Mouse (Mus musculus) olfactory bulb, adult 2 months (tissue): Measurements from ENCODE around the gene Tmem201. TPM values are rescaled to one million over a fixed set of nuclear protein-coding genes. Genes with fewer than 3 reads are reported as not detected.

Source experiments
- H3K27ac ChIP-seq: fragments of 200-500 bp; 2 replicates; pipeline ENCODE4 v1.5.1; 2012; ENCODE audit warnings: low read depth, low read length; ENCODE audit not compliant: insufficient read depth
- H3K4me1 ChIP-seq: fragments of 200-500 bp; 2 replicates; pipeline ENCODE4 v1.6.1; 2012; ENCODE audit warnings: low read length; ENCODE audit not compliant: control insufficient read depth, insufficient read depth
- H3K4me3 ChIP-seq: fragments of 200-500 bp; 2 replicates; pipeline ENCODE4 v1.5.1; 2012; ENCODE audit warnings: mild to moderate bottlenecking, low read depth, low read length, moderate library complexity; ENCODE audit not compliant: insufficient read depth
- CTCF ChIP-seq: fragments of 200-500 bp; IDR thresholded peaks from 2 replicates; pipeline ENCODE4 v1.5.1; 2012; ENCODE audit warnings: low read depth, mild to moderate bottlenecking, low read length, moderate library complexity; ENCODE audit not compliant: insufficient read depth
- POLR2A ChIP-seq: fragments of 200-500 bp; IDR thresholded peaks from 2 replicates; pipeline ENCODE4 v1.6.1; 2012; ENCODE audit warnings: mild to moderate bottlenecking, low read depth, low read length, moderate library complexity; ENCODE audit not compliant: insufficient read depth
- WGBS: fragments of 180-500 bp; shearing (Covaris S2); methylation state at CpG from one replicate; pipeline ENCODE4 v1.1.7; 2018; 5-methylcytosine and 5-hydroxymethylcytosine counted together
- polyA plus RNA-seq: library from polyadenylated mRNA; stranded (reverse); fragments of >200 nt; gene quantifications from 2 replicates; pipeline ENCODE4 v1.2.4, GENCODE M21; 2012; ENCODE audit warnings: low replicate concordance; ENCODE audit not compliant: missing spikeins, insufficient read depth, insufficient read length

Gene Tmem201
- polyA plus RNA-seq, 1 experiment, result not detected

DNA sequence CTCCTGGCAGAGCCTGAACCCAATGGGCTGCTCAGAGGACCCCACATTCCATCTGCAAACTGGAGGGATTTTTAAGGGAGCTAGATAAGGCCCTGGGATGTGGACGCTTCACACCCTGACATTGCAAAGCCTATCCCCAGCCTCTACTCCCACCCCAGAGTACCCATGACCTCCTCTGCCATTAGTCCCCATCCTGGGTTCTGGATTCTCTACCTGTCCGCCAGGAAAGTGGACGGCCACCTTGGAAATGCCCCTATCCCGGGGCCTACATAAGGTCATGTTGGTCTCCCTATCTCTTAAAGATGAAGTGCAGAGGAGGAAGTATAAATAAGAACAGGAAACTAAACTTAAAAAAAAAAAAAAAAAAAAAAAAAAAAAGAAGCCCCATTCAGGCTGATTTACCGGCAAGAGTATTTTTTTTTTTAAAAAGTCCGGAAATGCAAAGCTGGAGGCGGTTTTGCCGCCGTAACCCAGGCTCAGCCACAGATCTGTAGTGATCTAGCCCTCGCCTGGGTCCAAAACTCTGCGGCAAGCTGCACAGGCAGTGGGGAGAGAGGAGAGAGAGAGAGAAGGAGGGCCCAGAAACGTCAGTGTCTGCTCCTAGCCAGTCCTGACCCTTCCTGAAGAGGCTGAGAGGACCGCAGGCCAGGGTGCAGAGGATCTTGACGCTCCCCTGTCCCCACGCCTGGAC is 40.2 kb downstream of the Tmem201 start:
- Histone ChIP-seq H3K27ac (no peak overlapping the region), H3K4me1 (peaks cover 18% of the 10 kb centered on the region), H3K4me3 (peak overlapping the region; percentile 48)
- 46% methylated on average over 15 of the region's 15 CpGs for WGBS
- TF ChIP-seq POLR2A, result no peak
- TF ChIP-seq CTCF, result no peak

DNA sequence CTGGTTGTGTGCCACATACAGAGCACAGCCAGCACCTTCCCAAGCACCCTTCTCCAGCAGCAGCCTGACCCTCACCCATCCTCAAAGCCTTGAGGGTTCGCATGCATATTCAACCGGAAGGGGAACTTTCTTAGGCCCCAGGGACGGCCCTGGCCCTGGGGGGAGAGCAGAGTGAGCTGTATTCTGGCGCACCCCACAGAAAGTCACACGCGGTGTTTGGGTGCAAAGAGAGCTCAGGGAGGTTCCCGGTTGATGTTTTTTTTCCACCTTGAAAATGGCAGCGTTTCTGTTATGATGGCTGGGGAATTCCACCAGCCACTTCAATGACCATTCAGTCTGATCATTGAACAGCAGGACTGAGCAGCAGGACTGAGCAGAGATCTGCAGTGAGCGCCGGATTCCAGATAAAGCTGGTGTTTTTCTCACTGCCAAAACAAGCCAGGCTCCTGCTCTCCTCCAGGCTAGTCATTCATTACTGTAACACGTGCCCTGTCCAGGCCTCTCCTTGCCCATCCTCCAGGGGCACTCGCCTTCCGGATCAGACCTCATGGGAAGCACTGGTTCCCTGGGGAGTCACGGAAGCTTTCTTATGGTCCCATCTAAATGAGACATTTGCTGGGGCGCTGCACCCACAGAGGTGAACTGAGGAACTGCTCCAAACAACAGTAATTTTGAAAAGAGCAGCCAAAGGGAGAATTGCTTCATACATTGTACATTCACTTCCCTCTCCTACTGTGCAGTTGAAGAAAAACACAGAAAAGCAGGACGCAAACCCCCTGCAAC is 41.5 kb downstream of the Tmem201 start:
- Histone ChIP-seq H3K27ac (no peak overlapping the region), H3K4me3 (no peak overlapping the region), H3K4me1 (peaks cover 17% of the 10 kb centered on the region)
- TF ChIP-seq CTCF, result no peak
- TF ChIP-seq POLR2A, result no peak
- WGBS, result 35% methylated on average over 16 of the region's 16 CpGs

- H3K4me3 ChIP-seq, result no peak overlapping the region
- TF ChIP-seq POLR2A (no peak), CTCF (no peak)
- 72% methylated on average over 8 of the region's 8 CpGs for WGBS
- H3K27ac ChIP-seq, result no peak overlapping the region
- peaks cover 14% of the 10 kb centered on the region for H3K4me1 ChIP-seq
These were observed 46.5 kb downstream of the Tmem201 start for GRCm38 (mm10) chr4:149691368-149691767.

GRCm38 (mm10) chr4:149690828-149691280 is 47.0 kb downstream of the Tmem201 start:
- no peak overlapping the region for H3K4me3 ChIP-seq
- no peak for TF ChIP-seq CTCF
- TF ChIP-seq POLR2A, result no peak
- H3K4me1 ChIP-seq, result peaks cover 9% of the 10 kb centered on the region
- H3K27ac ChIP-seq, result no peak overlapping the region
- WGBS, result 90% methylated on average over 8 of the region's 8 CpGs

DNA sequence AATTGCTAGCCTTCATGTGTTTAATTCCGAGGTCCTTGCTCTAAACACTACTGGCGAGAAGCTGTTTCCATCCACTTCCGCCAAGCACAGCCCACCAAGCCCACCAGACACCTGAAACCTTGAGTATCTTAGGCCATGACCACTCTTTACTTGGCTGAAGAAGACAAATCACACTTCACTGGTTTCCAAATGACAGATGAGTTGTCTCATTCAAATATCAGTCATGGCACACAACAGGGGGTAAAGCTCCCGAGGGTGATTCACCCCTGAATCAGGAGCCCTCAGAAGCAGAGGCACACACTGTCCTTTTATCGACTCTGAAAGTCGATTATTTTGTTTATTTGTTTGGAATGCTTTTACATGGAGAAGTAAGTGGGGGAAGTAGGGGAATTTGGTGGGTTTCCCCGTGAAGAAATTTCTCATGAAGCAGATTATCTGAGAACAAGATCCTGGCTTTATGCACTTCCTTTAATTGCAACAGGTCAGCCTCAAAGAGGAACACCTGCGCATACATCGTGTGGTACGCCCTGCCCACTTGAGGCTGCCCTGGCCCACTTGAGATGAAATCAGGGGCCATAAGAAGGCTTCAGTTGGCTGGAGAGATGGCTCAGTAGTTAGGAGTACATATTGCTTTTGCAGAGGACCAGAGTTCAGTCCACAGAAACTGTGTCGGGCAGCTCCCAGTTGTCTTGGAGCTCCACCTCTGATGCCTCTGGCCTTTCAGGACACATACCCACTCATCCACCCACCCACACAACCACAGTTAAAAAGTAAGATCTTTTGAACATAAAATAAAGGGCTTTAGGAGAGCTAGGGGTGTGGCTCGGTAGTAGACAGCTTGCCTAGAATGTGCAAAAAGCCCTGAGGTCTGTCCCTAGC is 47.8 kb downstream of the Tmem201 start:
- peaks cover 9% of the 10 kb centered on the region for H3K4me1 ChIP-seq
- no peak for TF ChIP-seq POLR2A
- TF ChIP-seq CTCF, result no peak
- no peak overlapping the region for H3K4me3 ChIP-seq
- WGBS, result 73% methylated on average over 12 of the region's 12 CpGs
- no peak overlapping the region for H3K27ac ChIP-seq

DNA sequence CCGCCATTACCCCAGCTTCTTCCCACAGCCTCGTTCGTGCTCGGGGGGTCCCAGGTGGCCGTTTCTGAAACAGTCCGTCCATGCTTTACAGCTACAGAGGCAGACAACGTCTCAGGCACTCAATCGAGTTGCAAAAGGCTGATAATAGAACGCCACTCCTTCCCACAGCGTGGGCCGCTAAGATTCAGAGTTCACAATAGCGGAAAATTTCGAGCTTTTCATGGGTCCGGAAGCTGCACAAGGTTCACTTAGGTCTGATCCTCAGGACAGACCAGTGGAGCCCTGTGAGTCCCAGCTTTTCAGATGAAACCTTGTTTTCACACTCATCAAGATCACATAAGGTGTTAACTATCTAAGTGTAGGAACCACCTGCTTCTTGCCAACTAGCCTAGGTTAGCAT is 49.0 kb downstream of the Tmem201 start:
- WGBS, result 69% methylated on average over 14 of the region's 14 CpGs

GRCm38 (mm10) chr4:149684841-149685623 is 52.8 kb downstream of the Tmem201 start:
- TF ChIP-seq CTCF (no peak), POLR2A (no peak)
- no peaks in the 10 kb centered on the region for H3K4me1 ChIP-seq
- H3K27ac ChIP-seq, result no peak overlapping the region
- H3K4me3 ChIP-seq, result no peak overlapping the region
- 92% methylated on average over 11 of the region's 11 CpGs for WGBS

More for the DNA sequence above, 49.0 kb downstream of the Tmem201 start:
- TF ChIP-seq CTCF, result no peak
- no peak for TF ChIP-seq POLR2A
- H3K4me3 ChIP-seq, result no peak overlapping the region
- H3K27ac ChIP-seq, result no peak overlapping the region
- peaks cover 9% of the 10 kb centered on the region for H3K4me1 ChIP-seq

DNA sequence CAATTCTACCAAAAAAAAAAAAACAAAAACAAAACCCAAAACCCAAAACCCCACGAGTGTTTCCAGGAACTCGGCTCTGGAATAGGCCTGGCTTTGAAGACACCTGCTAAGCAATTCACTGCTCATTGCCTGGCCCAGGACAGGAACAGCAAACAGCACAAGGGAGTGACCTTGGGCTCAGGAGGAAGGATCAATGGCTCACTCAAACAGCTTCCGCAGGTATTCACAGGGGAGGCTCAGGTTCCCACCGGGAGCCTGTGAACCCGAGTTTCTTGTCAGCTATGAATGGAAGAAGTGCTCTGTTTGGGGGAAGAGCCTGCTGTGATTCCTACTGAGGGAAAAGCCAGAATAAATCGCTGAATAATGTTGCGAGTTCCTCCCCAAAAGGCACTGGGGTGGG is 54.0 kb downstream of the Tmem201 start:
- WGBS, result 47% methylated on average over 7 of the region's 7 CpGs
- Histone ChIP-seq H3K4me1 (no peaks in the 10 kb centered on the region), H3K4me3 (no peak overlapping the region), H3K27ac (no peak overlapping the region)
- TF ChIP-seq CTCF, result no peak
